Mouse (Mus musculus): ENCODE measurements at regions not wholly inside any gene's neighbourhood (a gene's known extent, or its start where the extent isn't known, plus 50 kb on each side); places are given as distances from the start of the nearest gene placed in this dataset.

DNA sequence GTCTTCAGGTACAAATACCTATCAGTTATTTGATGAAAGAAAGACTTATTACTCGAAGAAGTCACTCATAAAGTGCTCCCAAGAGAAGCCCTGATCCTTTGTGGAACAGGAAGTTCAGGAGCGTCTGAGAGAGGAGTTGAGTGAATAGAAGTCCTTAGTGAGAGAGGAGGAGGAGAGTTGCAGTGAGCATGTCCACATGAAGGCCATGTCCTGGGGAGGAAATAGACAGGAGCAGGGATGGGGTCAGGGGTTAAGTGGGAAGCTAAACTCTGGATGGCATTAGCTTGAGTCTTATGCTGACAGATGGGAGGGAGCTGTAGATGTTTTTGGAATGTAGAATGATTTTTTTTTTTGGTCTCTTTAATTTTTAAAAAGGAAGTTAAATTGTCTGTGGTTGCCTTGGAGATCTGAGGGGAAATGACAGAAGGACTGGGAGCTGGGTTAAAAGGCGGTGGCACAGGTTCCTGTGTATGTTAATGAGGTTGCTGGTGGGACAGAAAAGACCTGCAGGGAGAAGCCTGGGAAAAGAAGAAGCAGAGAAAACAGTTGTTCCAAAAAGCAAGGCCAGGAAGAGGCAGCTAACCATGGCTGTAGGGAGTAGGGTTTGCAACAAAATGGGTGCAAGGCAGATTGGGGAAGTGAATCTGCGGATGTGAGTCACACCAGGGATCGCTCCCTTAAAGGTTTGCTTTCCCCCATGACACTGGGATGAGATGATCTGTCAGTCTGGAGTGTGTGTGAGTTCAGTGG, 128.9 kb downstream of the 4933412E24Rik start:
- 50% methylated on average over 5 of the region's 5 CpGs for WGBS
- H3K4me3 ChIP-seq, result no peak overlapping the region
- no peak for ATAC-seq (ENCODE audit: insufficient number of reproducible peaks, insufficient read depth, low FRiP score, low TSS enrichment, low read depth)

GRCm38 (mm10) chr15:59886036-59886435, 130.4 kb downstream of the 4933412E24Rik start:
- WGBS, result 77% methylated on average over 2 of the region's 2 CpGs
- Histone ChIP-seq H3K4me3 (no peak overlapping the region), H3K9me3 (no peaks in the 10 kb centered on the region), H3K27me3 (no peaks in the 10 kb centered on the region), H3K36me3 (no peaks in the 10 kb centered on the region), H3K4me2 (no peak overlapping the region), H3K4me1 (no peaks in the 10 kb centered on the region), H3K27ac (no peak overlapping the region), H3K9ac (no peak overlapping the region)
- no peak for ATAC-seq (ENCODE audit: insufficient number of reproducible peaks, insufficient read depth, low FRiP score, low TSS enrichment, low read depth)

More for the DNA sequence above, 128.9 kb downstream of the 4933412E24Rik start:
- no peak overlapping the region for H3K9ac ChIP-seq
- H3K27me3 ChIP-seq, result no peaks in the 10 kb centered on the region
- no peaks in the 10 kb centered on the region for H3K36me3 ChIP-seq
- no peak overlapping the region for H3K4me2 ChIP-seq
- no peaks in the 10 kb centered on the region for H3K9me3 ChIP-seq
- H3K4me1 ChIP-seq, result no peaks in the 10 kb centered on the region
- no peak overlapping the region for H3K27ac ChIP-seq

GRCm38 (mm10) chr15:59882444-59882843, 134.0 kb downstream of the 4933412E24Rik start:
- WGBS, result 74% methylated on average over 5 of the region's 5 CpGs
- Histone ChIP-seq H3K9ac (no peak overlapping the region), H3K4me1 (no peaks in the 10 kb centered on the region), H3K4me2 (no peak overlapping the region), H3K9me3 (no peaks in the 10 kb centered on the region), H3K36me3 (no peaks in the 10 kb centered on the region), H3K27me3 (no peaks in the 10 kb centered on the region), H3K4me3 (no peak overlapping the region), H3K27ac (no peak overlapping the region)
- ATAC-seq (ENCODE audit: insufficient number of reproducible peaks, insufficient read depth, low FRiP score, low TSS enrichment, low read depth), result no peak

DNA sequence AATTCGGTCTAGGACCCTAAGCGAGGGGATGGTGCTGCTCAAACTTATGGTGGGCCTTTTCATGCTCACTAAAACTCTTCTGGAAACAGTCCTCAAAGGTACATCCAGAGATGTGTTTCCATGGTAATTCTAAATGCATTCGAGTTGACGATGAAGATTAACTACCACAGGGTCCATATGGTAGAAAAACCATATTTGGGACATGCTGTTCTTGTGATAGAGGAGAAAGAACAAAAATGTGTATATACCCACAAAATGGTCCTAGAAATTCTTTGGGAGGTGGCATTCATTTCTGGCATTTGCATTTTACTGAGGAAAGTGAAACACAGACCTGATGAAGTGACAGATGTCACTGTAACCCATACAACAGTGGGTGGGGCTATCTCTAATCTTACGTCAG, 136.0 kb downstream of the 4933412E24Rik start:
- Histone ChIP-seq H3K4me2 (no peak overlapping the region), H3K36me3 (no peaks in the 10 kb centered on the region), H3K4me1 (no peaks in the 10 kb centered on the region), H3K4me3 (no peak overlapping the region), H3K9me3 (no peaks in the 10 kb centered on the region), H3K9ac (no peak overlapping the region), H3K27me3 (no peaks in the 10 kb centered on the region), H3K27ac (no peak overlapping the region)
- WGBS, result 91% methylated on average over 5 of the region's 5 CpGs
- ATAC-seq (ENCODE audit: insufficient number of reproducible peaks, insufficient read depth, low FRiP score, low TSS enrichment, low read depth), result no peak

- no peak for ATAC-seq (ENCODE audit: insufficient number of reproducible peaks, insufficient read depth, low FRiP score, low TSS enrichment, low read depth)
- Histone ChIP-seq H3K27me3 (no peaks in the 10 kb centered on the region), H3K9me3 (no peaks in the 10 kb centered on the region), H3K4me1 (no peaks in the 10 kb centered on the region), H3K9ac (no peak overlapping the region), H3K4me2 (no peak overlapping the region), H3K36me3 (no peaks in the 10 kb centered on the region), H3K4me3 (no peak overlapping the region), H3K27ac (no peak overlapping the region)
- 78% methylated on average over 4 of the region's 4 CpGs for WGBS
These were observed 137.1 kb downstream of the 4933412E24Rik start for GRCm38 (mm10) chr15:59879311-59879710.

- 65% methylated on average over 7 of the region's 7 CpGs for WGBS
- H3K27me3 ChIP-seq, result no peaks in the 10 kb centered on the region
- no peak overlapping the region for H3K4me2 ChIP-seq
These were observed 140.1 kb downstream of the 4933412E24Rik start for GRCm38 (mm10) chr15:59876279-59876742.

GRCm38 (mm10) chr15:59866701-59867100, 149.7 kb downstream of the 4933412E24Rik start:
- no peak overlapping the region for H3K27ac ChIP-seq
- 90% methylated on average over 8 of the region's 8 CpGs for WGBS

More at GRCm38 (mm10) chr15:59876279-59876742, 140.1 kb downstream of the 4933412E24Rik start:
- Histone ChIP-seq H3K9ac (no peak overlapping the region), H3K9me3 (no peaks in the 10 kb centered on the region), H3K4me3 (no peak overlapping the region), H3K27ac (no peak overlapping the region), H3K36me3 (no peaks in the 10 kb centered on the region), H3K4me1 (no peaks in the 10 kb centered on the region)
- no peak for ATAC-seq (ENCODE audit: insufficient number of reproducible peaks, insufficient read depth, low FRiP score, low TSS enrichment, low read depth)

GRCm38 (mm10) chr15:59864746-59865499, 151.5 kb downstream of the 4933412E24Rik start:
- H3K27ac ChIP-seq, result no peak overlapping the region
- no peak overlapping the region for H3K9ac ChIP-seq
- no peak for ATAC-seq (ENCODE audit: insufficient number of reproducible peaks, insufficient read depth, low FRiP score, low TSS enrichment, low read depth)
- WGBS, result 46% methylated on average over 18 of the region's 18 CpGs
- H3K4me3 ChIP-seq, result no peak overlapping the region
- no peaks in the 10 kb centered on the region for H3K4me1 ChIP-seq
- H3K9me3 ChIP-seq, result no peaks in the 10 kb centered on the region
- H3K4me2 ChIP-seq, result peak overlapping the region; percentile 38
- peaks cover 4% of the 10 kb centered on the region; the same call in 1 of the 2 replicates for H3K27me3 ChIP-seq
- no peaks in the 10 kb centered on the region for H3K36me3 ChIP-seq

More at GRCm38 (mm10) chr15:59866701-59867100, 149.7 kb downstream of the 4933412E24Rik start:
- H3K4me2 ChIP-seq, result no peak overlapping the region
- H3K4me1 ChIP-seq, result no peaks in the 10 kb centered on the region
- H3K36me3 ChIP-seq, result no peaks in the 10 kb centered on the region
- no peak overlapping the region for H3K4me3 ChIP-seq
- H3K27me3 ChIP-seq, result peaks cover 4% of the 10 kb centered on the region; the same call in 1 of the 2 replicates
- no peak for ATAC-seq (ENCODE audit: insufficient number of reproducible peaks, insufficient read depth, low FRiP score, low TSS enrichment, low read depth)
- H3K9me3 ChIP-seq, result no peaks in the 10 kb centered on the region
- H3K9ac ChIP-seq, result no peak overlapping the region

- no peak overlapping the region for H3K27ac ChIP-seq
- H3K9ac ChIP-seq, result no peak overlapping the region
- H3K4me3 ChIP-seq, result no peak overlapping the region
- no peaks in the 10 kb centered on the region for H3K4me1 ChIP-seq
- no peak overlapping the region for H3K4me2 ChIP-seq
- WGBS, result 72% methylated on average over 12 of the region's 12 CpGs
- no peak for ATAC-seq (ENCODE audit: insufficient number of reproducible peaks, insufficient read depth, low FRiP score, low TSS enrichment, low read depth)
- H3K9me3 ChIP-seq, result no peaks in the 10 kb centered on the region
- H3K36me3 ChIP-seq, result no peaks in the 10 kb centered on the region
- H3K27me3 ChIP-seq, result no peaks in the 10 kb centered on the region
These were observed 164.0 kb downstream of the 4933412E24Rik start for GRCm38 (mm10) chr15:59852271-59853000.

- H3K27me3 ChIP-seq, result no peaks in the 10 kb centered on the region
- H3K4me2 ChIP-seq, result no peak overlapping the region
- H3K4me1 ChIP-seq, result no peaks in the 10 kb centered on the region; the same call in 1 of the 2 replicates
- H3K9me3 ChIP-seq, result no peaks in the 10 kb centered on the region
- no peak overlapping the region for H3K27ac ChIP-seq
- no peak overlapping the region for H3K9ac ChIP-seq
- H3K36me3 ChIP-seq, result no peaks in the 10 kb centered on the region
- ATAC-seq (ENCODE audit: insufficient number of reproducible peaks, insufficient read depth, low FRiP score, low TSS enrichment, low read depth), result no peak
- 68% methylated on average over 7 of the region's 7 CpGs for WGBS
- H3K4me3 ChIP-seq, result no peak overlapping the region
These were observed 171.2 kb downstream of the 4933412E24Rik start for GRCm38 (mm10) chr15:59845158-59845739.

DNA sequence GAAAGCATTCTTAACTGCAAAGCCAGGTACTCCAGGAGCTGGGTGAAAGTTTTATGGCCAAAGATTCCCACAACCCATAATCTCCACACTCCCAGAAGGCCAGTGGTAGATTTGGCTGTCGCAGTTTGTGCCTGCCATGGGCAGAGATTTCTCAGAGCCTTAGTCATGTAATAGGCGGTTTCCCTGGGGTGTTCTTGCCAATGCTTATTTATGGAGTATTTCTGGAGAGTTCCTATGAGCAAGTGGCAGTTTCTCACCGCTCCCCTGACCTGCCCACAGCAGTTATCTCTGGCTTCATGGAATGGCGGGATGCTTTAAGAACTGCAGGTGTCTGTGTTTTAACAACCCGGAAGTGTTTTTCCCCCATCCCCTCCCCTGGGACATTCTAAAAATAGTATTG, 179.8 kb downstream of the 4933412E24Rik start:
- no peak for ATAC-seq (ENCODE audit: insufficient number of reproducible peaks, insufficient read depth, low FRiP score, low TSS enrichment, low read depth)
- H3K27me3 ChIP-seq, result no peaks in the 10 kb centered on the region
- no peak overlapping the region for H3K27ac ChIP-seq
- no peak overlapping the region for H3K9ac ChIP-seq
- no peaks in the 10 kb centered on the region; the same call in 1 of the 2 replicates for H3K4me1 ChIP-seq
- no peaks in the 10 kb centered on the region for H3K9me3 ChIP-seq
- no peak overlapping the region for H3K4me3 ChIP-seq
- H3K4me2 ChIP-seq, result no peak overlapping the region
- WGBS, result 81% methylated on average over 5 of the region's 5 CpGs
- H3K36me3 ChIP-seq, result no peaks in the 10 kb centered on the region

Measured in embryonic facial prominence, embryonic 13.5 days (tissue).